Mouse (Mus musculus) embryonic facial prominence, embryonic 13.5 days (tissue): ENCODE measurements around the gene Fbxl19. TPM values are rescaled to one million over a fixed set of nuclear protein-coding genes. Genes with fewer than 3 reads are reported as not detected.
"Not testable (repeated sequence)": the region's sequence is repeated elsewhere in the genome, so short reads cannot be mapped to it uniquely, and the experiment has no call there.

Source experiments
- ATAC-seq: fragments of 200-750 bp; cut with Nextera tagmentation; 2 replicates; pipeline ENCODE4 v1.8.0; 2017; ENCODE audit warnings: low read depth; ENCODE audit not compliant: insufficient number of reproducible peaks, insufficient read depth, low FRiP score, low TSS enrichment
- H3K27ac ChIP-seq: fragments of 300-500 bp; sonication (generic); 2 replicates; pipeline ENCODE4 v1.5.1; 2015; ENCODE audit warnings: moderate library complexity, mild to moderate bottlenecking, inconsistent platforms
- H3K27me3 ChIP-seq: fragments of 300-500 bp; sonication (generic); 2 replicates; pipeline ENCODE4 v1.6.1; 2015; ENCODE audit warnings: mild to moderate bottlenecking, inconsistent platforms
- H3K36me3 ChIP-seq: fragments of 300-500 bp; sonication (generic); 2 replicates; pipeline ENCODE4 v1.6.1; 2015; ENCODE audit warnings: mild to moderate bottlenecking, inconsistent platforms
- H3K4me1 ChIP-seq: fragments of 300-500 bp; sonication (generic); 2 replicates; pipeline ENCODE4 v1.6.1; 2015; ENCODE audit warnings: inconsistent platforms
- H3K4me2 ChIP-seq: fragments of 300-500 bp; sonication (generic); 2 replicates; pipeline ENCODE4 v1.6.1; 2015; ENCODE audit warnings: moderate library complexity, mild to moderate bottlenecking, inconsistent platforms
- H3K4me3 ChIP-seq: fragments of 300-500 bp; sonication (generic); 2 replicates; pipeline ENCODE4 v1.5.1; 2015; ENCODE audit warnings: mild to moderate bottlenecking, inconsistent platforms
- H3K9ac ChIP-seq: fragments of 300-500 bp; sonication (generic); 2 replicates; pipeline ENCODE4 v1.6.1; 2015; ENCODE audit warnings: mild to moderate bottlenecking, inconsistent platforms
- H3K9me3 ChIP-seq: fragments of 300-500 bp; sonication (generic); 2 replicates; pipeline ENCODE4 v1.6.1; 2016; ENCODE audit warnings: inconsistent platforms
- WGBS: fragments of 180-500 bp; shearing (Covaris S2); methylation state at CpG from one replicate; pipeline ENCODE4 v1.1.7; 2015; ENCODE audit warnings: mixed read lengths; 5-methylcytosine and 5-hydroxymethylcytosine counted together
- polyA plus RNA-seq: library from polyadenylated mRNA; unstranded; fragments of >200 nt; fragmentation: Nextera tagmentation; extraction: Ambion mirVana; gene quantifications from 2 replicates; pipeline ENCODE4 v1.2.1, GENCODE M21; 2015

Gene Fbxl19
- polyA plus RNA-seq, 1 experiment from 2014 or later = 8.7 TPM

DNA sequence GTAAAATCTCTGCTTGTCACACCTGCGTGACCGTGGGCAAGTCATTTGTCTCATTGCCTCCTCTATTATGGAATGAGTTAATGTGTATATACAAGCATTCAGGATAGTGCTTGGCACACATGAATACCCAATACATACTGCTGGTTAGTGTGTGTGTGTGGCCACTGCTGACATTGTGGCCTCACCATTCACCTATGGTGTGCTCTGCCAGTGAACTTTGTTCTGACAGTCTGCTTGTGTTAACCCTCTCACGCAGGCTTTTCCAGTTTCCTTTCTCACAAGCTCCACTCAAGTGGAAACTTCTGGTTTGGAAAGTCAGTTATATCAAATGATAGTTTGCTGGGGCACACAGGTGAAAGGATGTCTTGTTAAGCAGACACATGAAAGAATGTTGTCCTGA is 33.3 kb upstream of the Fbxl19 start:
- H3K4me2 ChIP-seq = no peak overlapping the region
- WGBS = 85% methylated on average over 3 of the region's 3 CpGs
- ATAC-seq = no peak
- no peak overlapping the region for H3K4me3 ChIP-seq
- H3K27ac ChIP-seq = peak overlapping the region; percentile 99
- no peaks in the 10 kb centered on the region for H3K9me3 ChIP-seq
- H3K36me3 ChIP-seq = peaks cover 19% of the 10 kb centered on the region
- H3K27me3 ChIP-seq = no peaks in the 10 kb centered on the region
- no peak overlapping the region for H3K9ac ChIP-seq
- H3K4me1 ChIP-seq = peaks cover 62% of the 10 kb centered on the region

DNA sequence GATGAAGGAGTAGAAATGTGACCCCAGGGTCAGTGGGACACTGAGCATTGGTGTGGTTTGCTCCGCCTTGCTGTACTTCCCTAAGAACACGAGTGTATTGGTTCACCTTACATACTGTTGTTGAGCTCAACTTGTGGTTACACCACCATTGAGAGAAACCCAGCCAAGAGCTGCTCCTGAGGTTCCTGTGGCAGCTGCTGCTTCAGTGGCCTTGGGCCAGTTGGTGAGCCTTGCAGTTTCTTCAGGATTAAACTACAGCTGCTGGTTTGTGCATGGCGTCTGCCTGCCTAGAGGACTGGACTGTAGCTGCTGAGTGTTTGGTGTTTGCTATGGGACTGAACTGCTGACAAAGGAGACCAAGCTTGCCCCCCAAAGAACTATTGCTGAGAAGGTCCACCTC is 32.9 kb upstream of the Fbxl19 start:
- WGBS = 57% methylated on average over 3 of the region's 3 CpGs
- ATAC-seq = no peak
- Histone ChIP-seq H3K4me1 (peaks cover 59% of the 10 kb centered on the region), H3K9ac (peak overlapping the region; percentile 69; the same call in 1 of the 2 replicates), H3K36me3 (peaks cover 17% of the 10 kb centered on the region), H3K4me3 (no peak overlapping the region), H3K27ac (peak overlapping the region; percentile 99), H3K9me3 (no peaks in the 10 kb centered on the region), H3K27me3 (no peaks in the 10 kb centered on the region), H3K4me2 (peak overlapping the region; percentile 67)

DNA sequence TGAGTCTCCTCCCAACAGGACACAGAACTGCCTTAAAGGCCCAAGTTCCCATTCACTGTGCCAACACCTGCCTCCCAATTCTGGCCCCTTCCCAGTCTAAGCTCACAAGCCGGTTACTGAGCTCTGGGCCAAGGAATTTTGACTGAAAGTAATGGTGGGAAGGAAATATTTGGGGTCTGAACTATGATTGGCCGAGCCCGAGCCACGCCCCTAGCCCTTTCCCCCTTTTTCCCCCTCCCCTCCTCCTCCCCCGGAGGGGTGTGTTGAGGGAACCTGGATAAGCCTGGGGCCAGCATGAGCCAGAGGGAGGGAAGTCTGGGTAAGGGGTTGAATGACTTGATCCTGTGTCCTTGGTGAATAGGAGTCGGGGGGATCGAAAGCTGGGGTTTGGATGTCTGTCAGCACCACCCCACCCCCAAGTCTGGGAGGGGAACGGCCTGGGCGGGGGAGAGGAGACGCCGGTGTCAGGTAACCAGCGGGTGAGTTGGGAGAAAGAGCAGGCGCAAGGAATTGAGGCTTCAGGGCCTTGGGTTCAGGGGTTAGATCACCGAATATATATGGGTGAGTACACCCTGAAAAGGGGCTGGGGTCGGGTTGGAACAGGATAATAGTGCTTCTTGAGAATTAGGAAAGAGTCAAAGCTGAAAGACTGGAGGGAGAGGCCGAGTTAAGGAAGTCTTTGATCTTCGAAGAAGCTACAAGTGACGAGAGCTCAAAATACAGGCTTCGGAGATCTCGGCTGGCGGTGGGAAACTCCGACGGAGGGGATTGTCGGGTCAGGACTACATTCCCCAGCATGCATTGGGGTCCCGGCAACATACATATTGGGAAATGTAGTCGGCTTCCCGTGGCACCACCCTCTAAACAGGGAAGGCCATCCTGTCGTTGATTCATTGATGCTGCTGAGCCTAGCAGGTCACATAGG is 31.6 kb upstream of the Fbxl19 start, which contains the start of gene Ctf1:
Ctf1 (plus strand) TSS at position 276 of the 925 bp plus-strand sequence.
- Histone ChIP-seq H3K4me1 (peaks cover 53% of the 10 kb centered on the region), H3K9ac (peak within 1 kb of the TSS; percentile 69)
- peak; percentile 66 for ATAC-seq

DNA sequence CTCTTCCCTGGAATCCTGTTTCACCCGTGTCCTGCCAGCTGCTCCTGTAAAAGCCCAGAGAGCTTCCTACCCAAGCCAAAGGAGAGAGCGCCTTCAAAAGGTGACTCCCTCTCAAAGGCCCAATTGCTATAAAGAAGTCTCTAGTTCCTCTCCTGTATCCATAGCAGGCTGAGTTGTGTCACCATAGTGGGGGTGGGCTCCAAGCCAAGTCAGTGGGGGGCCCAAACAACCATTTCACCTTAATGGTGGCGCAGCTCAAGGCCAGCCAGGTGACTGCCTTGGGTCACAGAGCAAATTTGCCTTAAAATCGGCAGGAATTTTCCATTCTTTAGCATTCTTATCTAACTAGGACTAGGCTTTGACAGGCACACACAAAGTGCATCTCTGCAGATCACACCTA is 29.5 kb upstream of the Fbxl19 start:
- Histone ChIP-seq H3K36me3 (peaks cover 27% of the 10 kb centered on the region), H3K27me3 (no peaks in the 10 kb centered on the region), H3K9ac (peak overlapping the region; percentile 8; the same call in 1 of the 2 replicates), H3K4me1 (peaks cover 44% of the 10 kb centered on the region), H3K27ac (no peak overlapping the region; the same call in 1 of the 2 replicates), H3K4me3 (no peak overlapping the region), H3K9me3 (no peaks in the 10 kb centered on the region), H3K4me2 (no peak overlapping the region; the same call in 1 of the 2 replicates)
- ATAC-seq = no peak
- WGBS = 84% methylated on average over 4 of the region's 4 CpGs

More for the DNA sequence above, 31.6 kb upstream of the Fbxl19 start, which contains the start of gene Ctf1:
- H3K4me3 ChIP-seq = peak within 1 kb of the TSS; percentile 49
- WGBS = under 1% methylated on average over 28 of the region's 28 CpGs
- H3K27me3 ChIP-seq = no peaks in the 10 kb centered on the region
- H3K4me2 ChIP-seq = peak within 1 kb of the TSS; percentile 67
- no peaks in the 10 kb centered on the region for H3K9me3 ChIP-seq
- peaks cover 16% of the 10 kb centered on the region for H3K36me3 ChIP-seq
- H3K27ac ChIP-seq = peak within 1 kb of the TSS; percentile 99

DNA sequence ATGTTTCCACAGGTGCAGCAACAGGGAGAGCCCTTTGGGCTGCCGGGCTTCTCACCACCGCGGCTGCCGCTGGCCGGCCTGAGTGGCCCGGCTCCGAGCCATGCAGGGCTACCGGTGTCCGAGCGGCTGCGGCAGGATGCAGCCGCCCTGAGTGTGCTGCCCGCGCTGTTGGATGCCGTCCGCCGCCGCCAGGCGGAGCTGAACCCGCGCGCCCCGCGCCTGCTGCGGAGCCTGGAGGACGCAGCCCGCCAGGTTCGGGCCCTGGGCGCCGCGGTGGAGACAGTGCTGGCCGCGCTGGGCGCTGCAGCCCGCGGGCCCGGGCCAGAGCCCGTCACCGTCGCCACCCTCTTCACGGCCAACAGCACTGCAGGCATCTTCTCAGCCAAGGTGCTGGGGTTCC is 27.4 kb upstream of the Fbxl19 start:
- Histone ChIP-seq H3K9ac (peak overlapping the region; percentile 74), H3K4me1 (peaks cover 29% of the 10 kb centered on the region), H3K36me3 (peaks cover 27% of the 10 kb centered on the region), H3K27ac (no peak overlapping the region), H3K9me3 (no peaks in the 10 kb centered on the region), H3K4me2 (peak overlapping the region; percentile 72), H3K4me3 (peak overlapping the region; percentile 38), H3K27me3 (no peaks in the 10 kb centered on the region)
- ATAC-seq = no peak
- WGBS = 2% methylated on average over 41 of the region's 41 CpGs

DNA sequence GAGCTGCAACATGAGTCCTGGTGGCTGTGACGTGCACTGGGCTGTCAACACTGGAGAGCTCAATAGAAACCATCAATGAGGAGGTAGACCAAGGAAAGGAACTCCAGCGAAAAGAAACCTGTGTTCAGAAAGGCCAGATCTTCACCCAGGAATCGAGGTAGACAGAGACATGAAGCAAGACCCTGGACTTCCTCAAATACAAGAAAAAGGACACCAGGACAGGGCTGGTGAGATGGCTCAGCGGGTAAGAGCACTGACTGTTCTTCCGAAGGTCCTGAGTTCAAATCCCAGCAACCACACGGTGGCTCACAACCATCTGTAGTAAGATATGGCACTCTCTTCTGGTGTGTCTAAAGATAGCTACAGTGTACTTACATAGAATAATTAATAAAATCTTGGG is 26.0 kb upstream of the Fbxl19 start:
- 88% methylated on average over 6 of the region's 6 CpGs for WGBS
- no peak for ATAC-seq
- H3K4me3 ChIP-seq = no peak overlapping the region

DNA sequence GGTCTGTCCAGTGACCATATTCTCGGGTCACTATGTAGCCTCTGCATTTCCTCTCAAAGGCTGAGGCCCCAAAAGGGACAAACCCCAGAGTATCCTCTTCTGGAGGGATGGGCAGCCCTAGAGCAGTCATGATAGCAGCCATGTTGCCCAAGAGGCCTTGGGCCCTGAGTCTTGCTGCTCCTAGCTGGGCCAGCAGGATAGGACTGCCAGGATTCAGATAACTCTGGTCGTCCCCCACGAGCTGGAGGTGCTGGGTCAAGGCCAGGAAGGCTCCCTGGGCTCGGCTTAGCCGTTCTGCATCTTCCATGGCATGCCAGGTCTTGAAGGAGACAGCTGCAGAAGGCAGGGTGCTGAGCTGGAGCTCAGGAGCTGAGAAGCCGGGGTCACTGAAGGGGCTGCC is 25.1 kb upstream of the Fbxl19 start:
- Histone ChIP-seq H3K27ac (no peak overlapping the region), H3K9me3 (no peaks in the 10 kb centered on the region), H3K27me3 (no peaks in the 10 kb centered on the region), H3K4me2 (no peak overlapping the region), H3K4me1 (peaks cover 14% of the 10 kb centered on the region), H3K36me3 (peaks cover 27% of the 10 kb centered on the region), H3K4me3 (no peak overlapping the region), H3K9ac (no peak overlapping the region)
- ATAC-seq = no peak
- 94% methylated on average over 6 of the region's 6 CpGs for WGBS

More for the DNA sequence above, 26.0 kb upstream of the Fbxl19 start:
- no peak overlapping the region for H3K4me2 ChIP-seq
- H3K9ac ChIP-seq = no peak overlapping the region
- no peaks in the 10 kb centered on the region for H3K9me3 ChIP-seq
- H3K36me3 ChIP-seq = peaks cover 27% of the 10 kb centered on the region
- peaks cover 22% of the 10 kb centered on the region for H3K4me1 ChIP-seq
- no peaks in the 10 kb centered on the region for H3K27me3 ChIP-seq
- no peak overlapping the region for H3K27ac ChIP-seq

DNA sequence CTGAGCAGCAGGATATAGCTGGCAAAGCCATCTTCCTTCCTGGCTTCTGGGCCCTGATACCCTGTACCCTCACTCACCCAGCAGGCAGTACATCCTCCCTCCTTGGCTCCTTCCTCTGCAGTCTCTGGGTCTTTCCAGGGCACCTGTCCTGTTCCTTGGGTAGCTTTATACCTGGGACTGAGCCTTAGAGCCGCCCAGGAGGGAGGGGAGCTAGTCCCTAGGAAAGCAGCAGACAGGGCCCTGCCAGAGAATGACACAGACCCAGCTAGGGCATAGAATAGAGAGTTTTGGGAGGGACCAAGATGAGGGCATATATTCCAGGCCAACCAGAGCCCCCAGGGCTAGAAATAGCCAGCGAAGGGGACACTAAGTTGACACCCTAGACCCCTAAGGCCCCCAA is 18.9 kb upstream of the Fbxl19 start:
- H3K4me2 ChIP-seq = no peak overlapping the region
- no peaks in the 10 kb centered on the region for H3K36me3 ChIP-seq
- H3K9ac ChIP-seq = 0 out of 2 replicates have a peak overlapping the region, but pooled peaks have one; percentile 46
- H3K4me1 ChIP-seq = no peaks in the 10 kb centered on the region
- H3K9me3 ChIP-seq = no peaks in the 10 kb centered on the region
- H3K27ac ChIP-seq = no peak overlapping the region
- ATAC-seq = no peak
- H3K27me3 ChIP-seq = no peaks in the 10 kb centered on the region
- 38% methylated on average over 2 of the region's 2 CpGs for WGBS
- no peak overlapping the region for H3K4me3 ChIP-seq

DNA sequence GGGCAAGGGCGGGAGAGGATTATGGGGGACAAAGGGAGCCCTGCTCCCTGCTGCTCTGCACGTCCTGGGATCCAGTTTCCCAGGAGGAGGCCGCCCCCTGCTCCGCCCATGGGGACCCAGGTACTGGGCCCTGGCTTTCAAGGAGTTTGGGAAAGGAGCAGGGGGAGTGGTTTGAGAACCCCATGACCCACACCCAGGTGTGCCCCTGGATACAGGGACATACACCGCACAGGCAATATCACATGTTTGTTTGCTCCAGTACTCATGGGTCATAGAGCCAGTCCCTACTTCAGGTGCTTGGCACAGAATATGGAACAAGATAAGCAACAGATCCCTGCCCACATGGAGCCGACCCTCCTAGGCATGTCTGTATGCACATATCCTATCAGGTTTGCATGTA is 18.4 kb upstream of the Fbxl19 start:
- no peaks in the 10 kb centered on the region for H3K36me3 ChIP-seq
- H3K9me3 ChIP-seq = no peaks in the 10 kb centered on the region
- no peak overlapping the region for H3K4me3 ChIP-seq
- no peak overlapping the region for H3K27ac ChIP-seq
- 47% methylated on average over 6 of the region's 6 CpGs for WGBS
- ATAC-seq = no peak; the same call in 1 of the 2 replicates
- 0 out of 2 replicates have a peak overlapping the region, but pooled peaks have one; percentile 46 for H3K9ac ChIP-seq
- H3K4me1 ChIP-seq = no peaks in the 10 kb centered on the region
- no peaks in the 10 kb centered on the region for H3K27me3 ChIP-seq
- no peak overlapping the region for H3K4me2 ChIP-seq

DNA sequence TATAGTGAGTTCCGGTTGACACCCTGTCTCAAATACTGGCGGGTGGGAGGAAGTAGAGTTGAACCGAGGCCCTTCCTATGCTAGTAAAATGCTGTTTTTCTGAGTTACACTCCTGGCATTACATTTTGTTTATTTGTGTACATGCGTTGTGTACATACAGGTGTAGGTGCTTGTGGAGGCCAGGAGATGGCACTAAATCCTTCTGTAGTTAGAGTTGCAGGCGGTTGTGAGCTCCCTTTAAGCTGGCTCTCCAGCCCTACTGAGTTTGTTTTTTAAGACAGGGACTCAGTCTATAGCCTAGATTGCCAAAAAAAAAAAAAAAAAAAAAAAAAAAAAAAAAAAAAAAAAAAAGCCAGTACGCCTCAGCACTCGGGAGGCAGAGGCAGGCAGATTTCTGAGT is 16.4 kb upstream of the Fbxl19 start:
- no peak for ATAC-seq

DNA sequence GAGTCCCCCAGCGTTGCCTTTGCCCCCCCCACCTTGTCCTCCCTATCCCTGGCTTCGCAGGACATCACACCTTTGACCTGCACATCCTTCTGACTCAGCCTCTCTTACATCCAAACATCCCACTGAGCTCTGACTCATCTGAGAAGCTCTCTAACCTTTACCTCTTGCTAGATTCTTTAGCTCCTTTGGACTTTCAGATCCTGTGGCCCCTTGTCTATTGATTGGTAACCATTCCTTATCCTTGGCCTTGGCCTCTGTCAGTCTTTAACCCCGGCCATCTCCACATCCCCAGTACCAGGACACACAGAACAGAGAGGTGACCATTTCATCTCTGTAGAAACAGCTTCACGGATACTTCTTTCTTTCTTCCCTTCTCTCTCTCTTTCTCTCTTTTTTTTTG is 14.2 kb upstream of the Fbxl19 start:
- Histone ChIP-seq H3K4me3 (no peak overlapping the region), H3K9ac (no peak overlapping the region), H3K9me3 (no peaks in the 10 kb centered on the region), H3K27ac (no peak overlapping the region), H3K4me2 (no peak overlapping the region), H3K27me3 (no peaks in the 10 kb centered on the region), H3K36me3 (no peaks in the 10 kb centered on the region), H3K4me1 (no peaks in the 10 kb centered on the region)
- WGBS = 74% methylated on average over 4 of the region's 4 CpGs
- no peak for ATAC-seq

More for the DNA sequence above, 16.4 kb upstream of the Fbxl19 start:
- H3K27me3 ChIP-seq = no peaks in the 10 kb centered on the region
- H3K27ac ChIP-seq = no peak overlapping the region
- H3K4me2 ChIP-seq = no peak overlapping the region
- no peaks in the 10 kb centered on the region for H3K9me3 ChIP-seq
- 82% methylated on average over 7 of the region's 7 CpGs for WGBS
- no peaks in the 10 kb centered on the region for H3K36me3 ChIP-seq
- H3K9ac ChIP-seq = no peak overlapping the region
- H3K4me1 ChIP-seq = no peaks in the 10 kb centered on the region
- no peak overlapping the region for H3K4me3 ChIP-seq

DNA sequence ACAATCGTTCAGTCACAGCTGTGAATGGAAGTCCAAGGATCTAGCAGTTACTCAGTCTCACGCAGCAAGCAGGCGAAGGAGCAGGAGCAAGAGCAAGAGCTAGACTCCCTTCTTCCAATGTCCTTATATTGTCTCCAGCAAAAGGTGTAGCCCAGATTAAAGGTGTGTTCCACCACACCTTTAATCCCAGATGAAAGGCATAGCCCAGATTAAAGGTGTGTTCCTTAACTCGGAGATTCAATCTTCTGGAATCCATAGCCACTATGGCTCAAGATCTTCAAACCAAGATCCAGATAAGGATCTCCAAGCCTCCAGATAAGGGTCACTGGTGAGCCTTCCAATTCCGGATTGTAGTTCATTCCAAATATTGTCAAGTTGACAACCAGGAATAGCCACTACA is 12.3 kb upstream of the Fbxl19 start, which contains the start of gene Ctf2:
Ctf2 (minus strand) TSS at position 101 of the 400 bp plus-strand sequence.
- H3K9me3 ChIP-seq, H3K36me3 ChIP-seq, H3K9ac ChIP-seq, H3K4me2 ChIP-seq, H3K4me1 ChIP-seq, H3K4me3 ChIP-seq, H3K27me3 ChIP-seq, ATAC-seq, H3K27ac ChIP-seq: not testable (repeated sequence)
- no CpG with 5 or more reads among the region's 5 CpGs for WGBS
